ENCODE assay signal across 8 mouse cellular contexts in genomic region chr16:24282194-24282683, GRCm38 (mm10).
DNase-seq lines count a peak whose midpoint lies in the region; ATAC-seq lines count a peak whose summit lies in the region.

No protein-coding gene starts in this region.

- H3K4me2 ChIP-seq in embryonic facial prominence, embryonic 15.5 days (replicated peaks), result no peak overlapping the region
- no peak overlapping the region for H3K4me2 ChIP-seq in stomach, embryonic 14.5 days (replicated peaks; ENCODE audit: low read depth, low read length)

- H3K36me3 ChIP-seq in embryonic facial prominence, embryonic 15.5 days, result no peaks in the 10 kb centered on the region
- H3K36me3 ChIP-seq in midbrain, embryonic 10.5 days, result no peaks in the 10 kb centered on the region
- no peaks in the 10 kb centered on the region for H3K36me3 ChIP-seq in stomach, embryonic 14.5 days (ENCODE audit: control insufficient read depth, insufficient read depth, low read length)

- H3K27ac ChIP-seq in embryonic facial prominence, embryonic 15.5 days (replicated peaks), result peak overlapping the region; percentile 68; the same call in 1 of the 2 replicates
- peak overlapping the region; percentile 55; the same call in 1 of the 2 replicates for H3K27ac ChIP-seq in midbrain, embryonic 10.5 days (replicated peaks)
- H3K27ac ChIP-seq in stomach, embryonic 14.5 days (ENCODE audit: low read length), result peak overlapping the region; percentile 61; the same call in 1 of the 2 replicates

- peaks cover 13% of the 10 kb centered on the region for H3K4me1 ChIP-seq in embryonic facial prominence, embryonic 15.5 days
- peaks cover 7% of the 10 kb centered on the region for H3K4me1 ChIP-seq in midbrain, embryonic 10.5 days
- H3K4me1 ChIP-seq in stomach, embryonic 14.5 days (ENCODE audit: control insufficient read depth, insufficient read depth, low read length), result peaks cover 10% of the 10 kb centered on the region

- intact Hi-C loops in left cerebral cortex, postnatal 10 days (cut with DNase I), result loop anchor here (10.0 kb wide), 1 partner anchor 783 kb away; no protein-coding TSS in a partner anchor

- H3K9me3 ChIP-seq in embryonic facial prominence, embryonic 15.5 days (replicated peaks), result no peaks in the 10 kb centered on the region
- no peaks in the 10 kb centered on the region for H3K9me3 ChIP-seq in midbrain, embryonic 10.5 days (replicated peaks)
- no peaks in the 10 kb centered on the region for H3K9me3 ChIP-seq in stomach, embryonic 14.5 days (ENCODE audit: control insufficient read depth, low read depth, low read length)

- peak; percentile 95 for ATAC-seq in embryonic facial prominence, embryonic 15.5 days (ENCODE audit: insufficient number of reproducible peaks, low FRiP score, low TSS enrichment, low read depth)
- peak; percentile 96 for ATAC-seq in stomach, embryonic 14.5 days (ENCODE audit: insufficient number of reproducible peaks, insufficient read depth, low FRiP score, low read depth)
- no peak for ATAC-seq in megakaryocyte-erythroid progenitor cell, adult 5-6 weeks (replicated peaks; ENCODE audit: low FRiP score, low TSS enrichment, poor library complexity, severe bottlenecking)

- no peak overlapping the region for H3K9ac ChIP-seq in embryonic facial prominence, embryonic 15.5 days
- H3K9ac ChIP-seq in stomach, embryonic 14.5 days (replicated peaks; ENCODE audit: low read depth, low read length), result no peak overlapping the region

- DNase-seq in brain, adult 2 months (ENCODE audit: low read depth, low spot score), result peak; percentile 95
- DNase-seq in heart, adult 18-20 months, result peak; percentile 89 to 94
- DNase-seq in kidney, adult 11 months, result peak; percentile 80
- DNase-seq in left cerebral cortex, postnatal 10 days (ENCODE audit: extremely low spot score in 1 of 2, low spot score in 2 of 2), result peak; percentile 85 to 91
- DNase-seq in midbrain, embryonic 10.5 days (ENCODE audit: low spot score), result no peak

- H3K4me3 ChIP-seq in embryonic facial prominence, embryonic 15.5 days (replicated peaks), result no peak overlapping the region
- H3K4me3 ChIP-seq in midbrain, embryonic 10.5 days, result no peak overlapping the region
- no peak overlapping the region for H3K4me3 ChIP-seq in stomach, embryonic 14.5 days (ENCODE audit: low read depth, low read length)

- WGBS in embryonic facial prominence, embryonic 15.5 days, result 16% methylated on average over 6 of the region's 6 CpGs
- WGBS in midbrain, embryonic 10.5 days, result 31% methylated on average over 6 of the region's 6 CpGs
- WGBS in stomach, embryonic 14.5 days, result 9% methylated on average over 6 of the region's 6 CpGs

- no peaks in the 10 kb centered on the region for H3K27me3 ChIP-seq in embryonic facial prominence, embryonic 15.5 days
- no peaks in the 10 kb centered on the region for H3K27me3 ChIP-seq in midbrain, embryonic 10.5 days (ENCODE audit: low read depth, poor library complexity, severe bottlenecking)
- H3K27me3 ChIP-seq in stomach, embryonic 14.5 days (ENCODE audit: control insufficient read depth, insufficient read depth, low read length), result no peaks in the 10 kb centered on the region
